Mouse (Mus musculus) lung, embryonic 14.5 days (tissue): ENCODE results near the gene Arnt2. TPM values are rescaled to one million over a fixed set of nuclear protein-coding genes. Genes with fewer than 3 reads are reported as not detected.

ENCODE experiments used
- ATAC-seq: fragments of 200-750 bp; cut with Nextera tagmentation; 2 replicates; pipeline ENCODE4 v1.8.0; 2017; ENCODE audit warnings: mild to moderate bottlenecking, moderate TSS enrichment, moderate library complexity; ENCODE audit not compliant: insufficient read depth
- DNase-seq: peaks from one replicate; pipeline ENCODE4 v3.0.0-alpha.2; 2015
- H3K27ac ChIP-seq: fragments of 300-500 bp; sonication (generic); 2 replicates; pipeline ENCODE4 v1.5.1; 2014; ENCODE audit warnings: low read depth, mild to moderate bottlenecking, moderate library complexity
- H3K27me3 ChIP-seq: fragments of 300-500 bp; sonication (generic); 2 replicates; pipeline ENCODE4 v1.6.1; 2014; ENCODE audit warnings: low read length, control low read depth; ENCODE audit not compliant: insufficient read depth
- H3K36me3 ChIP-seq: fragments of 300-500 bp; sonication (generic); 2 replicates; pipeline ENCODE4 v1.6.1; 2014; ENCODE audit warnings: control low read depth; ENCODE audit not compliant: insufficient read depth
- H3K4me1 ChIP-seq: fragments of 300-500 bp; sonication (generic); 2 replicates; pipeline ENCODE4 v1.6.1; 2014; ENCODE audit warnings: antibody characterized with exemption, control low read depth; ENCODE audit not compliant: insufficient read depth
- H3K4me2 ChIP-seq: fragments of 300-500 bp; sonication (generic); 2 replicates; pipeline ENCODE4 v1.6.1; 2014; ENCODE audit warnings: mild to moderate bottlenecking
- H3K4me3 ChIP-seq: fragments of 300-500 bp; sonication (generic); 2 replicates; pipeline ENCODE4 v1.5.1; 2014; ENCODE audit warnings: low read depth, low read length
- H3K9ac ChIP-seq: fragments of 300-500 bp; sonication (generic); 2 replicates; pipeline ENCODE4 v1.6.1; 2014
- H3K9me3 ChIP-seq: fragments of 300-500 bp; sonication (generic); 2 replicates; pipeline ENCODE4 v1.6.1; 2016; ENCODE audit warnings: low read depth, low read length, control low read depth
- CTCF ChIP-seq: IDR thresholded peaks from 2 replicates; pipeline ENCODE4 v1.5.1; 2016; ENCODE audit warnings: antibody characterized with exemption, low read depth
- WGBS: fragments of 180-500 bp; shearing (Covaris S2); extraction: QIAGEN DNeasy Blood & Tissue Kit; methylation state at CpG from one replicate; pipeline ENCODE4 v1.1.7; 2014; 5-methylcytosine and 5-hydroxymethylcytosine counted together
- polyA plus RNA-seq: library from polyadenylated mRNA; unstranded; fragments of >200 nt; fragmentation: Nextera tagmentation; extraction: Ambion mirVana; gene quantifications from 2 replicates; pipeline ENCODE4 v1.2.1, GENCODE M21; 2014

The Arnt2 gene
- polyA plus RNA-seq, 1 experiment from 2014 or later, result 14.4 TPM

DNA sequence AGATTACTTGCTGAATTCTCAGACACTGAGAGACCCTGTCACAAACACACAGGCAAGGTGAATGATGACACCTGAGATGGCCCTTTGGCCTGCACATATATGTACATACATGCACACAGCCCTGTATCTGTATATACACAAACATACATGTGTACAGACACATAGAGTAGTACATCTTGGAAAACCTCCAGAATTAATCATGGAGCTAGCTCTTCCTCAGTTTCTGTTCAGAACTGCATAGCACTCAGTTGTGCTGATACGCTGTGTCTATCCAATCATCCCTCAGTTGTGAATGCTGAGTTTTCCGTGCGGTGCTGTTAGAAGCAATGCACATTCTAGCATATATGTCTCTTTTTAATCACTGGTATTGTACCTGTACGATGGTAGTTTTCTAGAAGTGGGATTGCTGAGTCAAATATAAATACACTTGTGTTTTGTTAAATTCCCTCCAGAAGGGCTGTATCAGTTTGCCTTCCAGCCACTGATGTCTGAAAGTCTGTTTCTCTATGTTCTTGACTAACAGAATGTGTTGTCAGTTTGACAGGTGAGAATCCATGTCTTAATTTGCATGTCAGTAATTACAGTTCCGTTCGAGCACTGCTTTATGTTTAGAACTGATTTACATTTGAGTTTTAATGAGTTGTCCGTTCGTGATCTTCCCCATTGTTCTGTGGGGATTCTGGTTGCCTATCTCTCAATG lies 123.3 kb downstream of the Arnt2 start:
- no peak overlapping the region for H3K4me3 ChIP-seq
- no peak for ATAC-seq
- no peak overlapping the region for H3K9ac ChIP-seq

GRCm38 (mm10) chr7:84285790-84286189 lies 124.2 kb downstream of the Arnt2 start:
- no peak for ATAC-seq
- Histone ChIP-seq H3K4me1 (no peaks in the 10 kb centered on the region), H3K27ac (no peak overlapping the region), H3K9me3 (no peaks in the 10 kb centered on the region), H3K4me3 (no peak overlapping the region), H3K27me3 (no peaks in the 10 kb centered on the region), H3K4me2 (no peak overlapping the region), H3K36me3 (peaks cover 13% of the 10 kb centered on the region), H3K9ac (no peak overlapping the region)
- TF ChIP-seq CTCF, result no peak
- DNase-seq, result no peak
- WGBS, result 84% methylated on average over 7 of the region's 7 CpGs

More for the DNA sequence above, 123.3 kb downstream of the Arnt2 start:
- Histone ChIP-seq H3K4me2 (no peak overlapping the region), H3K27me3 (no peaks in the 10 kb centered on the region), H3K27ac (no peak overlapping the region), H3K4me1 (no peaks in the 10 kb centered on the region), H3K9me3 (no peaks in the 10 kb centered on the region), H3K36me3 (peaks cover 13% of the 10 kb centered on the region; the same call in 1 of the 2 replicates)
- WGBS, result 87% methylated on average over 8 of the region's 8 CpGs
- TF ChIP-seq CTCF, result no peak
- no peak for DNase-seq

GRCm38 (mm10) chr7:84284974-84285373 lies 125.0 kb downstream of the Arnt2 start:
- Histone ChIP-seq H3K9me3 (no peaks in the 10 kb centered on the region), H3K4me2 (no peak overlapping the region), H3K4me1 (no peaks in the 10 kb centered on the region), H3K27me3 (no peaks in the 10 kb centered on the region), H3K4me3 (no peak overlapping the region), H3K36me3 (peaks cover 13% of the 10 kb centered on the region), H3K27ac (no peak overlapping the region), H3K9ac (no peak overlapping the region)
- TF ChIP-seq CTCF, result no peak
- ATAC-seq (no peak), DNase-seq (no peak)
- 74% methylated on average over 3 of the region's 3 CpGs for WGBS

DNA sequence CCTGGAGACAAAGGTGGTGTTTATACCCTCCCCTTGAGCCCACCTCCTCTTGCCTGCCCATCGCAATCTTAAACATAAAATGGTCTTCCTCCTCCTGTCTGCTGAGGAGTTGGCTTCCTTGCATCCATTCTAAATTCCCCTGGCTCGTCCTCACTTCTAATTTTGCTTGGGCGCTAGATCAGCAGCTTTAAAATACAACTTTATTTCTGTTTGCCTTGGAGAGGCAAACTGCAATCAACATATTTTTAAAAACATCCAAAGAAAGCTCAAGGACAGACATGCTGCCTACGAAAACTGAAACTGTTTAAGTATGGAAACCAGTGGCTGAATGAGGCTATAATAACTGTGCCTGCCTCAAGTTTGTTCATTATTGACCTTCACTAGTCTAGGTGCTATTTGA lies 127.7 kb downstream of the Arnt2 start:
- DNase-seq (no peak), ATAC-seq (no peak)
- 86% methylated on average over 4 of the region's 4 CpGs for WGBS
- H3K27me3 ChIP-seq, result no peaks in the 10 kb centered on the region
- H3K4me2 ChIP-seq, result no peak overlapping the region
- no peaks in the 10 kb centered on the region for H3K4me1 ChIP-seq
- no peak overlapping the region for H3K27ac ChIP-seq
- no peaks in the 10 kb centered on the region for H3K9me3 ChIP-seq
- no peak for TF ChIP-seq CTCF
- no peak overlapping the region for H3K4me3 ChIP-seq
- H3K36me3 ChIP-seq, result peaks cover 10% of the 10 kb centered on the region
- no peak overlapping the region for H3K9ac ChIP-seq

- no peaks in the 10 kb centered on the region for H3K27me3 ChIP-seq
- H3K4me3 ChIP-seq, result no peak overlapping the region
- H3K36me3 ChIP-seq, result peaks cover 13% of the 10 kb centered on the region; the same call in 1 of the 2 replicates
- DNase-seq (no peak), ATAC-seq (no peak)
- H3K4me1 ChIP-seq, result no peaks in the 10 kb centered on the region
- H3K27ac ChIP-seq, result no peak overlapping the region
- WGBS, result 66% methylated on average over 1 of the region's 1 CpGs
- H3K9me3 ChIP-seq, result no peaks in the 10 kb centered on the region
- H3K4me2 ChIP-seq, result no peak overlapping the region
- H3K9ac ChIP-seq, result no peak overlapping the region
- no peak for TF ChIP-seq CTCF
Measured at GRCm38 (mm10) chr7:84279231-84279630, 130.7 kb downstream of the Arnt2 start.

- Histone ChIP-seq H3K27me3 (no peaks in the 10 kb centered on the region), H3K9me3 (no peaks in the 10 kb centered on the region), H3K4me2 (no peak overlapping the region), H3K27ac (no peak overlapping the region), H3K36me3 (peaks cover 25% of the 10 kb centered on the region; the same call in 1 of the 2 replicates), H3K9ac (no peak overlapping the region), H3K4me3 (no peak overlapping the region), H3K4me1 (no peaks in the 10 kb centered on the region)
- DNase-seq (no peak), ATAC-seq (no peak)
- TF ChIP-seq CTCF, result no peak
- 74% methylated on average over 10 of the region's 10 CpGs for WGBS
Measured at GRCm38 (mm10) chr7:84275312-84275711, 134.7 kb downstream of the Arnt2 start.

GRCm38 (mm10) chr7:84273930-84274329 lies 136.0 kb downstream of the Arnt2 start:
- TF ChIP-seq CTCF, result peak; percentile 44
- Histone ChIP-seq H3K4me1 (no peaks in the 10 kb centered on the region), H3K36me3 (peaks cover 21% of the 10 kb centered on the region; the same call in 1 of the 2 replicates), H3K27me3 (no peaks in the 10 kb centered on the region), H3K4me3 (no peak overlapping the region), H3K9ac (no peak overlapping the region), H3K4me2 (no peak overlapping the region), H3K27ac (no peak overlapping the region), H3K9me3 (no peaks in the 10 kb centered on the region)
- ATAC-seq (no peak), DNase-seq (peak; percentile 45)
- WGBS, result 76% methylated on average over 6 of the region's 6 CpGs
